ENCODE assay signal across 20 mouse cellular contexts in the genomic region with DNA sequence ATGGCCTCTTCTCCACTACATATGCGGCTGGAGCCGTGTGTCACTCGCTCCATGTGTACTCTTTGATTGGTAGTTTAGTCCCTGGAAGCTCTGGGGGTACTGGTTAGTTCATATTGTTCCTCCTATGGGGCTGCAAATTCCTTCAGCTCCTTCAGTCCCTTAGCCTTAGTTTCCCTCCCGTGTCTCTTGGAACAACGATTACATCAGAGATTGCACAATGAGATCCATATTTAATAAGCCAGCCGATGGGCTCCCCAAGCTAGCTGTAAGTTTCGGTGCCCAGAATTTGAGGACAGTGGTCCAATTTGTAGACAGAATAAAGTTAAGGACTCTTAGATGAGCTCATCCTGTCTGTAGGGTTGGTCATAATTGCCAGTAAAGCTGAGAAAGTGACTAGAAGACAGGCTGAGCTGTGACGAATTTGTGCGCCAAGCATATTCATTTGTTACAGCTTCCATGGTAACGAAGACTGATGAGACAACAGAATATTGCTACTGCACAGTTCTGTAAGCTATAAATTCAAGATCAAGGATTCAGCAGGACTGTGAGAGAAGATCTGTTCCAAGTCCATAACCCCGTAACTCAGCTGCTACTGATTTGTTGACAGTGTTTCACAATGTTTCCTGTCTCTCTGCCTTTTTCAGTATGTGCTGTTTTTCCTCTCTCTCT. TPM values are rescaled to one million over a fixed set of nuclear protein-coding genes. Genes with fewer than 3 reads are reported as not detected.
DNase-seq lines count a peak whose midpoint lies in the region; ATAC-seq lines count a peak whose summit lies in the region.
"Had no signal": no experiment of that assay in that cellular context is flagged by ENCODE, and none has a peak within 500 bp of the region (broad histone marks: within the 10 kb centered on the region; RNA-seq: fewer than 3 reads in every experiment).

No protein-coding gene starts in this region.

- no peak overlapping the region for H3K4me3 ChIP-seq in heart, embryonic 12.5 days
- no peak overlapping the region for H3K4me3 ChIP-seq in liver, embryonic 12.5 days
- H3K4me3 ChIP-seq: embryonic facial prominence, embryonic 15.5 days; forebrain, embryonic 15.5 days; heart, embryonic 13.5 days; midbrain, embryonic 13.5 days had no signal

- no peaks in the 10 kb centered on the region for H3K4me1 ChIP-seq in heart, embryonic 12.5 days (replicated peaks)
- H3K4me1 ChIP-seq in liver, embryonic 12.5 days, result no peaks in the 10 kb centered on the region
- H3K4me1 ChIP-seq: embryonic facial prominence, embryonic 15.5 days; forebrain, embryonic 15.5 days; heart, embryonic 13.5 days; midbrain, embryonic 13.5 days had no signal

- peak; percentile 91 for DNase-seq in heart, adult 11 months
- no peak for DNase-seq in liver
- DNase-seq in brain, embryonic 18.5 days (ENCODE audit: low read depth, low spot score), result peak; percentile 12
- DNase-seq in lung, postnatal 14 days, result peak; percentile 7
- DNase-seq in thymus, adult 18-20 months, result no peak
- no peak for DNase-seq in urinary bladder, postnatal 10 days (ENCODE audit: low spot score)
- DNase-seq: cerebellum, adult 2 months; kidney, adult 18-20 months; kidney, postnatal 4 days; thymus, postnatal 14 days had no signal

- H3K27me3 ChIP-seq in heart, embryonic 12.5 days (replicated peaks), result no peaks in the 10 kb centered on the region
- H3K27me3 ChIP-seq in liver, embryonic 12.5 days (replicated peaks), result no peaks in the 10 kb centered on the region
- H3K27me3 ChIP-seq: embryonic facial prominence, embryonic 15.5 days; forebrain, embryonic 15.5 days; heart, embryonic 13.5 days; midbrain, embryonic 13.5 days had no signal

- H3K9ac ChIP-seq in heart, embryonic 12.5 days, result no peak overlapping the region
- no peak overlapping the region for H3K9ac ChIP-seq in liver, embryonic 12.5 days
- H3K9ac ChIP-seq: embryonic facial prominence, embryonic 15.5 days; forebrain, embryonic 15.5 days; heart, embryonic 13.5 days; liver, embryonic 14.5 days; midbrain, embryonic 13.5 days had no signal

- 82% methylated on average over 11 of the region's 11 CpGs for WGBS in heart, embryonic 12.5 days
- WGBS in liver, embryonic 12.5 days (ENCODE audit: insufficient replicate concordance), result 72% methylated on average over 11 of the region's 11 CpGs

- 0 out of 2 replicates have a peak, but pooled peaks cover 18% of the 10 kb centered on the region for H3K36me3 ChIP-seq in heart, embryonic 12.5 days
- H3K36me3 ChIP-seq in liver, embryonic 12.5 days, result no peaks in the 10 kb centered on the region

- H3K27ac ChIP-seq in heart, embryonic 12.5 days (ENCODE audit: poor library complexity, severe bottlenecking), result no peak overlapping the region
- H3K27ac ChIP-seq in liver, embryonic 12.5 days, result no peak overlapping the region
- H3K27ac ChIP-seq: embryonic facial prominence, embryonic 15.5 days; forebrain, embryonic 15.5 days; heart, embryonic 13.5 days; liver, embryonic 14.5 days; midbrain, embryonic 13.5 days had no signal

- no peaks in the 10 kb centered on the region for H3K9me3 ChIP-seq in heart, embryonic 12.5 days (replicated peaks)
- no peaks in the 10 kb centered on the region for H3K9me3 ChIP-seq in liver, embryonic 12.5 days (replicated peaks)
- H3K9me3 ChIP-seq: embryonic facial prominence, embryonic 15.5 days; forebrain, embryonic 15.5 days; heart, embryonic 13.5 days; midbrain, embryonic 13.5 days had no signal

- H3K4me2 ChIP-seq in heart, embryonic 12.5 days, result no peak overlapping the region
- no peak overlapping the region for H3K4me2 ChIP-seq in liver, embryonic 12.5 days
- H3K4me2 ChIP-seq: embryonic facial prominence, embryonic 15.5 days; forebrain, embryonic 15.5 days; heart, embryonic 13.5 days; midbrain, embryonic 13.5 days had no signal

- no peak for ATAC-seq in heart, embryonic 12.5 days (ENCODE audit: insufficient number of reproducible peaks, low FRiP score)
- 0 out of 2 replicates have a peak, but pooled peaks have one; percentile 15 for ATAC-seq in liver, embryonic 12.5 days
- ATAC-seq: CD4-positive, CD25-positive, alpha-beta regulatory T cell, adult 4 months; forebrain, embryonic 15.5 days; midbrain, embryonic 13.5 days had no signal

RNA-seq across cellular contexts. Expression of gene Has1, which starts 11.9 kb away (rescaled TPM):
- 0.80 and 1.0 TPM in 2 replicates for polyA plus RNA-seq in heart, embryonic 12.5 days (2016; fragmentation: Nextera tagmentation; extraction: Ambion mirVana)
- 0.13 and 0.14 TPM in 2 replicates for polyA plus RNA-seq in liver, embryonic 12.5 days (2016; fragmentation: Nextera tagmentation; extraction: Ambion mirVana)
- polyA plus RNA-seq: CD4-positive, CD25-positive, alpha-beta regulatory T cell, adult 4 months; liver, embryonic 14.5 days had no signal

RNA-seq across cellular contexts. Expression of gene Fpr1, which starts 16.8 kb away (rescaled TPM):
- polyA plus RNA-seq in heart, embryonic 12.5 days (2016; fragmentation: Nextera tagmentation; extraction: Ambion mirVana), result not detected in 2 replicates
- polyA plus RNA-seq in liver, embryonic 12.5 days (2016; fragmentation: Nextera tagmentation; extraction: Ambion mirVana), result 0.61 and 0.92 TPM in 2 replicates
- polyA plus RNA-seq: CD4-positive, CD25-positive, alpha-beta regulatory T cell, adult 4 months; cerebellum, adult 2 months; forebrain, embryonic 15.5 days had no signal

RNA-seq across cellular contexts. Expression of gene Fpr2, which starts 20.7 kb away (rescaled TPM):
- polyA plus RNA-seq in heart, embryonic 12.5 days (2016; fragmentation: Nextera tagmentation; extraction: Ambion mirVana), result not detected in 2 replicates
- 0.25 and 0.32 TPM in 2 replicates for polyA plus RNA-seq in liver, embryonic 12.5 days (2016; fragmentation: Nextera tagmentation; extraction: Ambion mirVana)
- polyA plus RNA-seq: forebrain, embryonic 15.5 days; heart, embryonic 13.5 days; hindbrain, embryonic 11.5 days; midbrain, embryonic 13.5 days; stomach, embryonic 14.5 days had no signal

RNA-seq across cellular contexts. Expression of gene Fpr3, which starts 20.7 kb away (rescaled TPM):
- polyA plus RNA-seq in heart, embryonic 12.5 days (2016; fragmentation: Nextera tagmentation; extraction: Ambion mirVana), result not detected in 2 replicates
- polyA plus RNA-seq in liver, embryonic 12.5 days (2016; fragmentation: Nextera tagmentation; extraction: Ambion mirVana), result not detected in 2 replicates
- polyA plus RNA-seq: CD4-positive, CD25-positive, alpha-beta regulatory T cell, adult 4 months; cerebellum, adult 2 months; embryonic facial prominence, embryonic 15.5 days; forebrain, embryonic 15.5 days; heart, embryonic 13.5 days; hindbrain, embryonic 11.5 days; liver, embryonic 14.5 days; midbrain, embryonic 13.5 days; stomach, embryonic 14.5 days had no signal

RNA-seq across cellular contexts. Expression of gene Spaca6, which starts 40.0 kb away (rescaled TPM):
- polyA plus RNA-seq in heart, embryonic 12.5 days (2016; fragmentation: Nextera tagmentation; extraction: Ambion mirVana), result 33.3 and 34.8 TPM in 2 replicates
- 5.6 and 6.4 TPM in 2 replicates for polyA plus RNA-seq in liver, embryonic 12.5 days (2016; fragmentation: Nextera tagmentation; extraction: Ambion mirVana)

Comparison
In these comparisons a context has a peak if more than half of its experiments do, and no peak if none do; other contexts are left out.
1. DNase-seq: peak in heart, adult 11 months (single experiment), brain, embryonic 18.5 days (single experiment) and lung, postnatal 14 days (single experiment); none in liver (single experiment), thymus, adult 18-20 months (0 of 2) and urinary bladder, postnatal 10 days (single experiment).